Mouse (Mus musculus): ENCODE measurements around the gene Kank2.

The Kank2 gene

GRCm38 (mm10) chr9:21751347-21751746 lies 47.2 kb downstream of the Kank2 start:
- DNase-seq (ENCODE audit: low spot score in 2 of 2), result no peak

DNA sequence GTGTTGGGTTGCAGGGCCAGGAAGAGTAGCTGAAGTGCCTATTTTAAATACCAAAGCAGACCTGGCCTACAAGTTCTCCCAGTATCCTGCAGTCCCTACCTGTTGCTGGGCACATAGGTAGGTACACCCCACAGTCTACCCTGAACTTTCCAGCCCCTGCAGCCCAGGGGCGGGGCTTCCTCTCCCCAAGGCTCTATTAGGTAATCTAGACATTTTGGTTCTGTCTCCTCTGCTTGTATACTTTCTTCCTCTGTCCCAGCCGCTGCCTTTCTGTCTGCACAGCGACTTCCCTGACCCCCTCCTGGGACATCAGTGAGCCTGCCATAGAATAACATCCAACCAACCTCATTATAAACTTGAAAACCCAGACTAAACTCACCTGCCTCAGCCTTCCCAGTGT lies 48.2 kb downstream of the Kank2 start:
- no peak for DNase-seq (ENCODE audit: low spot score in 2 of 2)

- no peak for DNase-seq (ENCODE audit: low spot score in 2 of 2)
Measured at GRCm38 (mm10) chr9:21749382-21750118, 49.0 kb downstream of the Kank2 start.

DNA sequence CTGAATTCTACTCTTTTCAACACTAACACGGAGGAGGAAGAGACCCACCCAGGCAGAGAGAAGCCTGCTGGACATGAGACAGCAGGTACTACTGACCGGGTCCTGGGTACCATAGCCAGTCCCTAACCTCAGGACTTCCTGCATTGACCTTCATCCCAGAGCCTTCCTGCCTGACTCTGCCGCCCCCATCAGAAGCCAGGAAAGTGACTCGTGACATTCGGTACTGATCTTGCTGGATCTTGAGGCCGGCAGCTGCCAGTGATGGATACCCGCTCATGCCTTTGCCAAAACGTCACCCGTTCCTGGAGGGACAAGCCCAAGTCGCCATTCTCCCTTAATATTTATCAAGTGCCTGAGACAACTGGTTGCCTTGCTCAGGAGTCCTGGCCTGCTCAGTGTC lies 50.1 kb downstream of the Kank2 start:
- no peak for DNase-seq (ENCODE audit: low spot score in 2 of 2)

GRCm38 (mm10) chr9:21748033-21748432 lies 50.5 kb downstream of the Kank2 start:
- peak; percentile 52 to 70 for DNase-seq (ENCODE audit: low spot score in 2 of 2)

DNA sequence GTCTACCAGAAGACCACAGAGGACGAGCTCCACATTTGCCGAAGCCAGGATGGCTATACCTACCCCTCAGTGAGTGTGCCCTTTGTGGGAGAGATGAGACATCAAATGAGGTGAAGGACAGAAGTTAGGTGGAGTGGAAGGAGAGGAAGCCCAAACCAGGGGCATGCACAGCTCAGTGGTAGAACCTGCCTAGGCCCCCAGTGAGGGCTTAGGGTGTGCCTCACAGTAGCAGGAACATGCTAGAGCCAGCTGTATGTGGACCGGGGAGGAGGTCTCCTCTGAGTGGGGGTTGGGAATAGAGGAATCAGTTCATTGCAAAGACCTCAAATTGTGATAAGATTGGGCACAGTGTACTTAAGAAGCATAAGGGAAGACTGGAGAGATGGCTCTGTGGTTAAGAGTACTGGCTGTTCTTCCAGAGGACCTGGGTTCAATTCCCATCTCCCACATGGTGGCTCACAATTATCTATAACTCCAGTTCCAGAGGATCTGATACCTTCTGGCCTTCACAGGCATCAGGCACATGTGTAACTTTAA lies 51.2 kb downstream of the Kank2 start:
- DNase-seq (ENCODE audit: low spot score in 2 of 2), result no peak

DNA sequence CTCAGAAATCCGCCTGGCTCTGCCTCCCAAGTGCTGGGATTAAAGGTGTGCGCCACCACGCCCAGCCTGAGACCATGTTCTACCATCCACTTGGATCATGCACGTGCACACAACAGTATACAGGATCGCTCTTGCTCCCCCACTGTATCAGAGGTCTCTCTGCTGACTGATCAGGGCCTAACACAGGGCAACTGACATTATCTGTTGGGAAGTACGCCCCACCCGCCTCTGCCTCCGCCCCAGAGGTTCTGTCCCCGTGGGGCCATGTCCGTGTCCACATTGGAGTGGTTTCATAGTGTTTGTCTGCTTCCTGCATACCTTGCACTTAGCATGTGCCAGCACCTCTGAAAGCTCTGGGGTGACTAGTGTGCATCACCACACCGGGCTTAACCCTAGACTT lies 57.0 kb downstream of the Kank2 start:
- DNase-seq (ENCODE audit: low spot score in 2 of 2), result no peak

DNA sequence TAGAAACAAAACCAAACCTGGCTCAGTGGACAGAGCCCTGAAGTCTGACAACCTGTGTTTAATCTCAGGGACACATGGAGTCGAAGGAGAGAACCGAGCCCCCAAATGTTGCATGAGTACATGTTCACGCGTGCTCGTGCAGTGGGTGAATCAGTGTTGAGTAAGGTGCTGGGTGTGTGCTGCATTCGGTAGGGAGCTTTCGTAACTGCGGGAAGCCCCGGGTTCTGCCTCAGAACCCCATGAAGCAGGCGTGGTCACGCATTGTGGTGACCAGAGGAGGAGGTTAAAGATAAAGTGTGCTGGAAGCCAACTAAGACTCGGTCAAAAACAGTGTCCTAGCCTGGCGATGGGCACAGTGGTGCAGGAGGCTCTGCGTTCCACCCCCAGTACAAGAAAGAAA lies 58.1 kb downstream of the Kank2 start:
- no peak for DNase-seq (ENCODE audit: low spot score in 2 of 2)

DNA sequence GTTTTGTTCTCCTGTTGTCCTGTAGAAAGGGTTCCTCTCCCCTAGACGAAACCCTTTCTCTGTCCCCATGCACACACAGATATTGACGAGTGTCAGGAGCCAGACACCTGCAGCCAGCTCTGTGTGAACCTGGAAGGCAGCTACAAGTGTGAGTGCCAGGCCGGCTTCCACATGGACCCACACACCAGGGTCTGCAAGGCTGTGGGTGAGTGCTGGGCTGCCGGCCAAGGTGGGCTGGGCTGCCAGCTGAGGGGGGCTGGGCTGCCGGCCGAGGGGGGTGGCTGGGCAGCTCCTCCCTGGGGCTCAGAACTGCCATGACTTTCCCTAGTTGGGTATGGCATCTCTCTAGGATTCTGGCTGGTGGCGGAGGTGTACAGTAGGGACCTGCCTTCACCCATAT lies 59.8 kb downstream of the Kank2 start:
- DNase-seq (ENCODE audit: low spot score in 2 of 2), result no peak

- DNase-seq (ENCODE audit: low spot score in 2 of 2), result no peak
Measured at GRCm38 (mm10) chr9:21737188-21737587, 61.4 kb downstream of the Kank2 start.

GRCm38 (mm10) chr9:21736580-21736979 lies 62.0 kb downstream of the Kank2 start:
- DNase-seq (ENCODE audit: low spot score in 2 of 2), result no peak

- no peak for DNase-seq (ENCODE audit: low spot score in 2 of 2)
Measured at GRCm38 (mm10) chr9:21735126-21735525, 63.4 kb downstream of the Kank2 start.

DNA sequence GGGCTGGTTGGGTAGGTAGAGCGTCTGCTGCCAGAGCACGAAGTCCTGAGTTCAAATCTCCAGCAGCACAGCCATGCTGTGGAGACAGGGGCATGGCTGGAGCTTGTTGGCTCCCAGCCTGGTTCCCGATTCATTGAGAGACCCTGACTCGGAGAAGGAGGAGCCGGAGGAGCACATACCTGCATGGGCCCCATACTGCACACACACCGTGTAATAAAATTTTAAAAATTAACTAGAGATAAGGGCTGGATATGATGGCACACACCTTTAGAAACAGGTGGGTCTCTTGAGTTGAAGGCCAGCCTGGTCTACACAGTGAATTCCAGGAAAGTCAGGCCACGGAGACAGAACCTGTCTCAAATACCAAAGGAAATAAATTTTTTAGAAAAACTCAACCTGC lies 64.6 kb downstream of the Kank2 start:
- DNase-seq (ENCODE audit: low spot score in 2 of 2), result no peak

GRCm38 (mm10) chr9:21733446-21733845 lies 65.1 kb downstream of the Kank2 start:
- DNase-seq (ENCODE audit: low spot score in 2 of 2), result no peak

- DNase-seq (ENCODE audit: low spot score in 2 of 2), result no peak
Measured at GRCm38 (mm10) chr9:21732288-21732687, 66.3 kb downstream of the Kank2 start.

- DNase-seq (ENCODE audit: low spot score in 2 of 2), result no peak
Measured at GRCm38 (mm10) chr9:21729264-21729663, 69.3 kb downstream of the Kank2 start.

DNA sequence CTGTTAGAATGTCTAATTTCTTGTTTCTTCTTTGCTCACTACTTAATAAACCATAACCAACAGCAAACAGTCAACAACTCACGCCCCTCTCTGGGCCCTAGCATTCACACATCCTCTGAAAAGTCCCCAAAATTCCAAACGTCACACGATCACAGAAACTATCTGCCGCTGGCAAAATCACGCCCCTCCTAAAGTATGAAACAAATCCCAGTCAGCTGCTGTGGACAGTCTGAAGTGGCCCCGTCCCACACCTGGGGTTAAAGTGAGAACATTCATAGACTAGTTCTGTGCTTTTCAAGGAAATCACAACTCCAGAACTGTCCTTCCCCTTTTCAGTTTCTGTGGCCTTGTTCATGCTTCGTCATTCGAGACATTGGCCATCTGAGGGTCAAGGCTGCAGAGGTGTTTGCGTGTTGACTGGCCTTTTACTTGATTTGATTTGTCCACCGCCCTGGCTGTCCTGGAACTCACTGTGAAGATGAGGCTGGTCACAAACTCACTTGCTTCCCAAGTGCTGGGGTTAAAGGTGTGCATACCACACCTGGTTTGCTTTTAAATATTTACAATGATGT lies 70.2 kb downstream of the Kank2 start:
- no peak for DNase-seq (ENCODE audit: low spot score in 2 of 2)

GRCm38 (mm10) chr9:21726218-21726975 lies 72.1 kb downstream of the Kank2 start:
- DNase-seq (ENCODE audit: low spot score in 2 of 2), result no peak

DNA sequence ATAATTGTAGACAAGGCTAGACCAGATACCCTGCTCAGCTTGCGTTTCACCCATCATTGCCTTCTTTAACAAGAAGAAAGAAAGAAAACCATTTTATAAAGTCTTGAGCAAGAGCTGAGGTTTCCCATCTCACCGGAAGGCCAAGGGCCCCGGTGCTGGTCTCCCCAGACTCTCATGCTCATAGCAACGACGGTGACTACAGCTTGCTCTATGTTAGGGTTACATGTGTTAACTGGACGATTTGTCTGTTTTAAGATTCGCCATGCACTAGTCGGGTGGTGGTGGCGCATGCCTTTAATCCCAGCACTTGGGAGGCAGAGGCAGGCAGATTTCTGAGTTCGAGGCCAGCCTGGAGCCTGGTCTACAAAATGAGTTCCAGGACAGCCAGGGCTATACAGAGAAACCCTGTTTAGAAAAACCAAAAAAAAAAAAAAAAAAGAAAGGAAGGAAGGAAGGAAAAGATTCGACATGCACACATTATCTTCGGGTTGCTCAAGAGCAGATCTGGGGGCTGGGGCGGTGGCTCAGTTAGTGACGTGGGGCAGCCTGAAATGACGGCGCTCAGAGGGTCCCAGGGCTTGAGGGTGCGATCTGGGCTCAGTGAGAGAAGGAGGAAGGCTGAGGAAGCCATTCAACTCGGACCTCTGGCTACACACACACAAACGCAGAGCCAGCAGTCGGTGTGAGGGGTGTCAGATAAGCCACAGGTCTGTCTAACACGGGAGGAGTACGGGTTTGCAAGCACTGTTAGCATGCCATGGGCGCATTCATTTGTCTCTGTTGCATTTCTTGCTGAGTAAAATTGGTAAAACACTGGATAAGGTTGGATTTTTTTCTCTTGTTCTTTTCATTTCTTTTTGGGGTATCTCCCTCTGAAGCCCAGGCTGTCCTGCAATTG lies 73.1 kb downstream of the Kank2 start:
- no peak for DNase-seq (ENCODE audit: low spot score in 2 of 2)

GRCm38 (mm10) chr9:21724147-21724536 lies 74.4 kb downstream of the Kank2 start:
- peak; percentile 97 for DNase-seq (ENCODE audit: low spot score in 2 of 2)

GRCm38 (mm10) chr9:21723377-21724146 lies 75.0 kb downstream of the Kank2 start, which contains the start of gene Ldlr:
Gene Ldlr (plus strand): TSS chr9:21723483.
- DNase-seq (ENCODE audit: low spot score in 2 of 2), result peak; percentile 92 to 93

Measured in right cerebral cortex, postnatal 10 days (tissue).